In the genomic region with DNA sequence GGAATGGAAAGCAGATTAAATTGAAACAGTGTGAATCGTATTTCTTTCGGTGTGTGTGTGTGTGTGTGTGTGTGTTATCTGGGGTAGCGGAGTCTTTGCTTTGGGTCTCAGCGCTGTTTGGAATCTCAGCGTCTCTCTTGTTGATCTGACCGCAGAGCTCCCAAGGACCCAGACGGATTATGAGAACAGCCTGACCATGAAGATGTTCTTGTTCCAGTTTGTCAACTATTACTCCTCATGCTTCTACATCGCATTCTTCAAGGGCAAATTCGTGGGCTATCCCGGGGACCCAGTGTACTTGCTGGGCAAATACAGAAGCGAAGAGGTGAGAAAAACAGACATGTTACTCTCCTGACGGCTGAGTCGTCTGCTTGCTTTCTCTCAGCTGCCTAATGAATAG, we compare ENCODE assay signal across 17 mouse cellular contexts.
"Had no signal": no experiment of that assay in that cellular context is flagged by ENCODE, and none has a peak within 500 bp of the region (broad histone marks: within the 10 kb centered on the region; RNA-seq: fewer than 3 reads in every experiment).

No protein-coding gene starts in this region.

- H3K27me3 ChIP-seq: neural tube, embryonic 12.5 days; neural tube, embryonic 13.5 days; neural tube, embryonic 15.5 days; stomach, embryonic 15.5 days had no signal

- H3K4me3 ChIP-seq: neural tube, embryonic 12.5 days; neural tube, embryonic 13.5 days; neural tube, embryonic 15.5 days; stomach, embryonic 15.5 days had no signal

- H3K4me2 ChIP-seq: neural tube, embryonic 12.5 days; neural tube, embryonic 13.5 days; neural tube, embryonic 15.5 days; stomach, embryonic 15.5 days had no signal

- DNase-seq: retina, postnatal 1 day; right cerebral cortex, adult 18-20 months; right cerebral cortex, postnatal 14 days; right cerebral cortex, postnatal 25 days; right cerebral cortex, postnatal 4 days; spleen, adult 18-20 months; thymus, adult 18-20 months; thymus, adult 2 months; thymus, postnatal 14 days; thymus, postnatal 25 days; thymus, postnatal 36 days; thymus, postnatal 4 days had no signal

- H3K4me1 ChIP-seq: neural tube, embryonic 12.5 days; stomach, embryonic 15.5 days had no signal

- H3K27ac ChIP-seq: neural tube, embryonic 12.5 days; neural tube, embryonic 13.5 days; neural tube, embryonic 15.5 days; stomach, embryonic 15.5 days; stomach, postnatal 0 days had no signal

- H3K9ac ChIP-seq: neural tube, embryonic 12.5 days; neural tube, embryonic 13.5 days; neural tube, embryonic 15.5 days; stomach, embryonic 15.5 days had no signal

- H3K9me3 ChIP-seq: neural tube, embryonic 12.5 days; neural tube, embryonic 13.5 days; neural tube, embryonic 15.5 days; stomach, embryonic 15.5 days had no signal
